Mouse (Mus musculus): ENCODE measurements around the gene 4930572O03Rik.
"Not testable (repeated sequence)": the region's sequence is repeated elsewhere in the genome, so short reads cannot be mapped to it uniquely, and the experiment has no call there.

GRCm38 (mm10) chr5:15602424-15602947, 54.4 kb downstream of the 4930572O03Rik start:
- TF ChIP-seq CTCF (IDR thresholded peaks at IDR 0.05; ENCODE audit: extremely low read depth, insufficient read length, insufficient replicate concordance, low read depth, low read length); POLR2A (IDR thresholded peaks at IDR 0.05; ENCODE audit: low read depth, low read length): not testable (repeated sequence)

Data from small intestine, adult 2 months (tissue).